Mouse (Mus musculus) CH12.LX (cell line): Measurements from ENCODE around the gene Cnga2. TPM values are rescaled to one million over a fixed set of nuclear protein-coding genes. Genes with fewer than 3 reads are reported as not detected.
"Not testable (repeated sequence)": the region's sequence is repeated elsewhere in the genome, so short reads cannot be mapped to it uniquely, and the experiment has no call there.

Experiments
- DNase-seq: peaks from one replicate; pipeline ENCODE4 v3.0.0-alpha.2; 2013; ENCODE audit errors: extremely low read depth
- H3K27ac ChIP-seq: 2 replicates; pipeline ENCODE4 v1.5.1; 2012; ENCODE audit warnings: low read depth, mild to moderate bottlenecking, control low read depth, moderate library complexity; ENCODE audit not compliant: insufficient read depth
- H3K27me3 ChIP-seq: replicated peaks from 2 replicates; pipeline ENCODE3; 2012; ENCODE audit warnings: inconsistent platforms
- H3K36me3 ChIP-seq, 2 experiments: replicated peaks in 1 of 2; 2 replicates each; pipeline versions ENCODE3 to v1.6.1; 2012; ENCODE audit warnings: inconsistent platforms in 1 of 2, low read length in 1 of 2, mild to moderate bottlenecking in 1 of 2, mixed read lengths in 1 of 2, moderate library complexity in 1 of 2; ENCODE audit not compliant: control insufficient read depth in 1 of 2, insufficient read depth in 1 of 2
- H3K4me1 ChIP-seq, 2 experiments: 2 replicates each; pipeline ENCODE4 v1.6.1; 2012; ENCODE audit warnings: inconsistent platforms in 1 of 2, moderate library complexity in 1 of 2; ENCODE audit not compliant: insufficient read depth in 2 of 2, control insufficient read depth in 1 of 2
- H3K4me2 ChIP-seq: 2 replicates; pipeline ENCODE4 v1.6.1; 2012; ENCODE audit warnings: low read depth, mild to moderate bottlenecking, control low read depth; ENCODE audit not compliant: poor library complexity, insufficient read depth, severe bottlenecking
- H3K4me3 ChIP-seq, 3 experiments: fragments of 150-350 bp in 1 of 3; sonication (generic) in 1 of 3; replicated peaks in 1 of 3; 2 replicates each; pipeline versions ENCODE3 to v1.5.1; 2011 to 2012; ENCODE audit warnings: low read depth in 2 of 3, low read length in 2 of 3, mild to moderate bottlenecking in 2 of 3, moderate library complexity in 2 of 3, control low read depth in 1 of 3, improper control_type of control experiment in 1 of 3, inconsistent platforms in 1 of 3, mixed read lengths in 1 of 3; ENCODE audit not compliant: poor library complexity in 1 of 3
- H3K79me2 ChIP-seq: replicated peaks from 2 replicates; pipeline ENCODE4 v1.6.1; 2012; ENCODE audit warnings: mild to moderate bottlenecking, moderate library complexity; ENCODE audit not compliant: control insufficient read depth, poor library complexity, insufficient read depth, severe bottlenecking; ENCODE audit errors: extremely low read depth
- H3K9ac ChIP-seq: 2 replicates; pipeline ENCODE4 v1.6.1; 2012; ENCODE audit warnings: low read depth, mild to moderate bottlenecking, control low read depth, moderate library complexity; ENCODE audit not compliant: insufficient read depth
- H3K9me3 ChIP-seq: replicated peaks from 2 replicates; pipeline ENCODE3; 2012; ENCODE audit warnings: low read length, inconsistent platforms, mixed read lengths
- CHD1 ChIP-seq: IDR thresholded peaks from 2 replicates; pipeline ENCODE4 v1.6.1; 2012; ENCODE audit warnings: low read depth, low read length, improper control_type of control experiment, inconsistent platforms
- E2F4 ChIP-seq: IDR thresholded peaks from 2 replicates; pipeline ENCODE4 v1.6.1; 2011; ENCODE audit warnings: low read depth, low read length, improper control_type of control experiment; ENCODE audit not compliant: insufficient replicate concordance
- ELF1 ChIP-seq: IDR thresholded peaks from 2 replicates; pipeline ENCODE4 v1.6.1; 2014; ENCODE audit warnings: low read depth, mild to moderate bottlenecking, inconsistent platforms, low read length, improper control_type of control experiment
- EP300 ChIP-seq: IDR thresholded peaks from 2 replicates; pipeline ENCODE4 v1.6.1; 2011; ENCODE audit warnings: low read length, improper control_type of control experiment
- IRF4 ChIP-seq: IDR thresholded peaks from 2 replicates; pipeline ENCODE4 v1.6.1; 2014; ENCODE audit warnings: low read depth, mild to moderate bottlenecking, inconsistent platforms, low read length, improper control_type of control experiment
- JUND ChIP-seq: conservative IDR thresholded peaks from 2 replicates; pipeline ENCODE4 v1.6.1; 2011; ENCODE audit warnings: low read depth, low read length, improper control_type of control experiment
- KAT2A ChIP-seq: IDR thresholded peaks from 2 replicates; pipeline ENCODE4 v1.6.1; 2012; ENCODE audit warnings: low read length, improper control_type of control experiment, inconsistent platforms; ENCODE audit not compliant: insufficient replicate concordance
- MAFK ChIP-seq: IDR thresholded peaks from 2 replicates; pipeline ENCODE4 v1.6.1; 2011; ENCODE audit warnings: low read length, improper control_type of control experiment; ENCODE audit not compliant: insufficient replicate concordance
- MAX ChIP-seq: IDR thresholded peaks from 2 replicates; pipeline ENCODE4 v1.6.1; 2011; ENCODE audit warnings: low read length, improper control_type of control experiment
- MYC ChIP-seq: IDR thresholded peaks from 2 replicates; pipeline ENCODE4 v1.6.1; 2011; ENCODE audit warnings: low read depth, mild to moderate bottlenecking, improper control_type of control experiment, low read length
- PAX5 ChIP-seq: IDR thresholded peaks from 2 replicates; pipeline ENCODE4 v1.6.1; 2012; ENCODE audit warnings: low read length, inconsistent platforms, mixed read lengths
- SMC3 ChIP-seq: IDR thresholded peaks from 2 replicates; pipeline ENCODE4 v1.6.1; 2011; ENCODE audit warnings: low read depth, low read length, improper control_type of control experiment
- TCF12 ChIP-seq: IDR thresholded peaks from 2 replicates; pipeline ENCODE4 v1.6.1; 2014; ENCODE audit warnings: low read depth, mild to moderate bottlenecking, inconsistent platforms, low read length, improper control_type of control experiment
- UBTF ChIP-seq: IDR thresholded peaks from 2 replicates; pipeline ENCODE4 v1.6.1; 2012; ENCODE audit warnings: low read depth, mild to moderate bottlenecking, inconsistent platforms, low read length, improper control_type of control experiment, moderate library complexity
- USF1 ChIP-seq: IDR thresholded peaks from 2 replicates; pipeline ENCODE4 v1.6.1; 2014; ENCODE audit warnings: low read depth, mild to moderate bottlenecking, inconsistent platforms, low read length, improper control_type of control experiment
- ZNF384 ChIP-seq: IDR thresholded peaks from 2 replicates; pipeline ENCODE4 v1.6.1; 2012; ENCODE audit warnings: low read depth, low read length, improper control_type of control experiment, inconsistent platforms
- dilution Hi-C: fragments of 300-500 bp; cut with MboI; formaldehyde crosslinking; loops from 2 replicates; pipeline ENCODE4 v1.14.3; 2020; ENCODE audit warnings: low sequenced_read_pairs; ENCODE audit not compliant: extremely low pct_unique_long_range_greater_than_20kb, extremely low pct_ligation_motif_present
- in situ Hi-C: fragments of 300-500 bp; cut with MboI; formaldehyde crosslinking; loops from 3 replicates; pipeline ENCODE4 v1.14.3; 2019; ENCODE audit warnings: low sequenced_read_pairs, low pct_ligation_motif_present, low pct_unique_long_range_greater_than_20kb, mixed read lengths
- polyA plus RNA-seq: library from polyadenylated mRNA; unstranded; fragments of >175 nt; gene quantifications from 2 replicates; pipeline ENCODE4 v1.2.1, GENCODE M21; 2012; ENCODE audit warnings: low read depth; ENCODE audit not compliant: insufficient read length
- total RNA-seq, 2 experiments: library from RNA; depleted of rRNA; stranded (reverse); fragments of 300-350 nt in 1 of 2; fragments of >200 nt in 1 of 2; gene quantifications; 2 replicates each; pipeline ENCODE4 v1.2.3; 2012 to 2014

Cnga2 gene
- total and polyA plus RNA-seq, 3 experiments, result not detected

DNA sequence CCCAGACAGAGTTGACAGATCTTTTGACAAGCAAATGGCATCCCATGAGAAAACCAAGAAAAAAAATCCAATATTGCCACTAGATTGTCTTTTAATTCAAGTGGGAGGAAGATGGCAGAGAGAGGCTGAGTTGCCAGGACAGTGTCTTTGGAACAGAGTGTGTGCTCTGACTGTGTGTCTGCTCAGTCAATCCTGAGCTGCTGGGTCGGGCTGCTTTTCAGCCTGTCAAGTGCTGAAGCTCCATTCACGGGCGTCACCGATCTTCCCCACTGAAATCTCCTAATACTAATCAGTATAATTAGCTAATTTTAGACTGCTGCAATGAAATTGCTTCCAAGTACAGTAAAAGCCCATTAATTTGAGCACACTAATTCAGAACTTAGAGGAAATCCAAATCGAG is 20.3 kb upstream of the Cnga2 start:
- dilution Hi-C loops (no loop called here), in situ Hi-C loops (no loop called here)
- no peaks in the 10 kb centered on the region for H3K27me3 ChIP-seq
- TF ChIP-seq KAT2A (no peak), EP300 (no peak), SMC3 (no peak), MYC (no peak), MAFK (no peak), TCF12 (no peak), ELF1 (no peak), CHD1 (no peak), MAX (no peak), ZNF384 (no peak)
- H3K79me2 ChIP-seq, result no peaks in the 10 kb centered on the region
- H3K4me3 ChIP-seq, result no peak overlapping the region
- no peak for DNase-seq
- H3K9me3 ChIP-seq, result no peaks in the 10 kb centered on the region
- H3K4me2 ChIP-seq, result no peak overlapping the region
- no peaks in the 10 kb centered on the region for H3K4me1 ChIP-seq
- no peaks in the 10 kb centered on the region for H3K36me3 ChIP-seq
- H3K27ac ChIP-seq, result no peak overlapping the region
- H3K9ac ChIP-seq, result no peak overlapping the region

- TF ChIP-seq ELF1, result no peak
- TF ChIP-seq UBTF, result no peak
- no peak for TF ChIP-seq PAX5
- no peak for TF ChIP-seq ZNF384
- TF ChIP-seq E2F4, result no peak
- no peak for TF ChIP-seq USF1
- TF ChIP-seq JUND, result no peak
- TF ChIP-seq MYC, result no peak
- TF ChIP-seq SMC3, result no peak
- no peak for TF ChIP-seq IRF4
- dilution Hi-C loops, result no loop called here
- in situ Hi-C loops, result no loop called here
- Histone ChIP-seq H3K27me3 (no peaks in the 10 kb centered on the region), H3K27ac (no peak within 1 kb of the TSS), H3K4me3 (no peak within 1 kb of the TSS), H3K4me2 (no peak within 1 kb of the TSS), H3K9me3 (no peaks in the 10 kb centered on the region), H3K4me1 (no peaks in the 10 kb centered on the region), H3K36me3 (no peaks in the 10 kb centered on the region), H3K9ac (no peak within 1 kb of the TSS), H3K79me2 (no peaks in the 10 kb centered on the region)
- DNase-seq, result no peak
Observed at GRCm38 (mm10) chrX:71972686-71973085, 19.0 kb upstream of the Cnga2 start, which contains the start of gene Fate1. Fate1 (plus strand) TSS chrX:71972986.

GRCm38 (mm10) chrX:71977681-71978080 is 14.0 kb upstream of the Cnga2 start:
- H3K9ac ChIP-seq, H3K36me3 ChIP-seq, H3K27ac ChIP-seq, dilution Hi-C loops, H3K4me1 ChIP-seq, in situ Hi-C loops, H3K4me3 ChIP-seq, H3K27me3 ChIP-seq, H3K9me3 ChIP-seq, DNase-seq, H3K4me2 ChIP-seq, H3K79me2 ChIP-seq: not testable (repeated sequence)
